Mouse (Mus musculus) bone marrow macrophage, adult 2 months (primary cell): ENCODE data around the gene Aldh1l1.

Experiments used
- CTCF ChIP-seq: IDR thresholded peaks from 2 replicates; pipeline ENCODE4 v1.5.1; 2012; ENCODE audit warnings: low read depth, mild to moderate bottlenecking, low read length, moderate library complexity
- POLR2A ChIP-seq: IDR thresholded peaks from 2 replicates; pipeline ENCODE4 v1.6.1; 2012; ENCODE audit warnings: mild to moderate bottlenecking, low read depth, low read length, borderline replicate concordance

DNA sequence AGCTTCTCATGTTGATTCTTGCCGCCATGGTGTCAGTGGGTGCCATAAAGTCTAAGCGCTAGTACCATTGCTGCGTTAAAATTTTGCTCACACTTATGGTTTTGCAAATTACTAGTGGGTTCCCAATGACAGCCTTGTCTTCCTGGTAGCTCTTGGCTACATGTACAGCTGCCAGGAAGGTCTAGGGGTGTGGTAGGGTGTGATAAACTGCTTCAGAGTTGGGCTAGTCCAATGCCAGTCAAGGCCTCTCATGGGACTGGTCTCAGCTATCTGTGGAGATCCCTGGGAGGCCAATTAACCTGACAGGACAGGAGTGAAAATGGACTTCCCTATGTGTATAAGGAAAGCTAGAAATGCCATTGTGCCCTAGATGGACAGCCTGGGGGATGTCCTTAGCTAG lies 116.1 kb downstream of the Aldh1l1 start:
- TF ChIP-seq CTCF (no peak), POLR2A (no peak)
